Mouse (Mus musculus) kidney, adult 8-10 months (tissue): Measurements from ENCODE around the gene 4930595D18Rik.

ENCODE experiments used
- DNase-seq, 2 experiments: peaks; one replicate each; pipeline ENCODE4 v3.0.0; 2022

The 4930595D18Rik gene

GRCm38 (mm10) chr12:111184476-111184875 lies at the start of gene 4930595D18Rik:
Gene 4930595D18Rik, minus strand, starts transcription at chr12:111184491.
- DNase-seq, result no peak

- DNase-seq, result no peak
Observed at GRCm38 (mm10) chr12:111233798-111234197, 49.5 kb upstream of the 4930595D18Rik start.

GRCm38 (mm10) chr12:111230793-111231192 lies 46.5 kb upstream of the 4930595D18Rik start:
- DNase-seq, result no peak

- no peak for DNase-seq
Observed at GRCm38 (mm10) chr12:111228488-111228887, 44.2 kb upstream of the 4930595D18Rik start.

GRCm38 (mm10) chr12:111227410-111227809 lies 43.1 kb upstream of the 4930595D18Rik start:
- DNase-seq, result no peak

GRCm38 (mm10) chr12:111225197-111225780 lies 41.0 kb upstream of the 4930595D18Rik start:
- DNase-seq, result no peak

GRCm38 (mm10) chr12:111218867-111219266 lies 34.6 kb upstream of the 4930595D18Rik start:
- DNase-seq, result no peak

- DNase-seq, result no peak
Observed at GRCm38 (mm10) chr12:111211729-111212128, 27.4 kb upstream of the 4930595D18Rik start.

- DNase-seq, result no peak
Observed at GRCm38 (mm10) chr12:111207641-111208040, 23.4 kb upstream of the 4930595D18Rik start.

- no peak for DNase-seq
Observed at GRCm38 (mm10) chr12:111203945-111204344, 19.7 kb upstream of the 4930595D18Rik start.

GRCm38 (mm10) chr12:111203076-111203475 lies 18.8 kb upstream of the 4930595D18Rik start:
- no peak for DNase-seq

- DNase-seq, result no peak
Observed at GRCm38 (mm10) chr12:111196548-111196947, 12.3 kb upstream of the 4930595D18Rik start.

- DNase-seq, result no peak
Observed at GRCm38 (mm10) chr12:111193331-111193730, 9.0 kb upstream of the 4930595D18Rik start.

- DNase-seq, result no peak
Observed at GRCm38 (mm10) chr12:111192777-111193176, 8.5 kb upstream of the 4930595D18Rik start.

GRCm38 (mm10) chr12:111190891-111191290 lies 6.6 kb upstream of the 4930595D18Rik start:
- no peak for DNase-seq

GRCm38 (mm10) chr12:111190355-111190754 lies 6.1 kb upstream of the 4930595D18Rik start:
- DNase-seq, result no peak

- DNase-seq, result no peak
Observed at GRCm38 (mm10) chr12:111188295-111188694, 4.0 kb upstream of the 4930595D18Rik start.

GRCm38 (mm10) chr12:111186986-111187385 lies 2.7 kb upstream of the 4930595D18Rik start:
- DNase-seq, result no peak

GRCm38 (mm10) chr12:111182378-111182777 lies 1.9 kb downstream of the 4930595D18Rik start:
- DNase-seq, result no peak

- no peak for DNase-seq
Observed at GRCm38 (mm10) chr12:111181848-111182247, 2.4 kb downstream of the 4930595D18Rik start.

GRCm38 (mm10) chr12:111178772-111179171 lies 5.5 kb downstream of the 4930595D18Rik start:
- no peak for DNase-seq

GRCm38 (mm10) chr12:111168891-111169290 lies 15.4 kb downstream of the 4930595D18Rik start:
- no peak for DNase-seq

GRCm38 (mm10) chr12:111166681-111167289 lies 17.5 kb downstream of the 4930595D18Rik start:
- no peak for DNase-seq

GRCm38 (mm10) chr12:111165831-111166591 lies 18.3 kb downstream of the 4930595D18Rik start, which contains the start of gene Traf3:
Gene Traf3, plus strand, starts transcription at chr12:111166370.
- peak; percentile 60 to 68 for DNase-seq
